Mouse (Mus musculus) hindbrain, embryonic 12.5 days (tissue): ENCODE data around the gene Nploc4. TPM values are rescaled to one million over a fixed set of nuclear protein-coding genes. Genes with fewer than 3 reads are reported as not detected.
A peak's percentile ranks its signal among the peaks of the same experiment; 100 is the strongest.
"Not testable (repeated sequence)": the region's sequence is repeated elsewhere in the genome, so short reads cannot be mapped to it uniquely, and the experiment has no call there.

Source experiments
- ATAC-seq: fragments of 200-750 bp; cut with Nextera tagmentation; 2 replicates; pipeline ENCODE4 v1.8.0; 2017; ENCODE audit warnings: moderate TSS enrichment; ENCODE audit not compliant: low FRiP score
- H3K27ac ChIP-seq: fragments of 300-500 bp; sonication (generic); 2 replicates; pipeline ENCODE4 v1.5.1; 2016; ENCODE audit warnings: mild to moderate bottlenecking
- H3K27me3 ChIP-seq: fragments of 300-500 bp; sonication (generic); 2 replicates; pipeline ENCODE4 v1.6.1; 2016; ENCODE audit warnings: mild to moderate bottlenecking
- H3K36me3 ChIP-seq: fragments of 300-500 bp; sonication (generic); 2 replicates; pipeline ENCODE4 v1.6.1; 2016; ENCODE audit warnings: mild to moderate bottlenecking
- H3K4me1 ChIP-seq: fragments of 300-500 bp; sonication (generic); 2 replicates; pipeline ENCODE4 v1.6.1; 2016
- H3K4me2 ChIP-seq: fragments of 300-500 bp; sonication (generic); replicated peaks from 2 replicates; pipeline ENCODE4 v1.6.1; 2016; ENCODE audit warnings: mild to moderate bottlenecking
- H3K4me3 ChIP-seq: fragments of 300-500 bp; sonication (generic); 2 replicates; pipeline ENCODE4 v1.5.1; 2016; ENCODE audit warnings: mild to moderate bottlenecking
- H3K9ac ChIP-seq: fragments of 300-500 bp; sonication (generic); 2 replicates; pipeline ENCODE4 v1.6.1; 2016; ENCODE audit warnings: mild to moderate bottlenecking, moderate library complexity
- H3K9me3 ChIP-seq: fragments of 300-500 bp; sonication (generic); replicated peaks from 2 replicates; pipeline ENCODE4 v1.6.1; 2016; ENCODE audit warnings: mild to moderate bottlenecking
- WGBS: fragments of 180-500 bp; shearing (Covaris S2); methylation state at CpG from one replicate; pipeline ENCODE4 v1.1.7; 2016; 5-methylcytosine and 5-hydroxymethylcytosine counted together
- polyA plus RNA-seq: library from polyadenylated mRNA; unstranded; fragments of >200 nt; fragmentation: Nextera tagmentation; extraction: Ambion mirVana; gene quantifications from 2 replicates; pipeline ENCODE4 v1.2.1, GENCODE M21; 2016

Nploc4 gene
- polyA plus RNA-seq, 1 experiment from 2014 or later: 51.5 TPM

DNA sequence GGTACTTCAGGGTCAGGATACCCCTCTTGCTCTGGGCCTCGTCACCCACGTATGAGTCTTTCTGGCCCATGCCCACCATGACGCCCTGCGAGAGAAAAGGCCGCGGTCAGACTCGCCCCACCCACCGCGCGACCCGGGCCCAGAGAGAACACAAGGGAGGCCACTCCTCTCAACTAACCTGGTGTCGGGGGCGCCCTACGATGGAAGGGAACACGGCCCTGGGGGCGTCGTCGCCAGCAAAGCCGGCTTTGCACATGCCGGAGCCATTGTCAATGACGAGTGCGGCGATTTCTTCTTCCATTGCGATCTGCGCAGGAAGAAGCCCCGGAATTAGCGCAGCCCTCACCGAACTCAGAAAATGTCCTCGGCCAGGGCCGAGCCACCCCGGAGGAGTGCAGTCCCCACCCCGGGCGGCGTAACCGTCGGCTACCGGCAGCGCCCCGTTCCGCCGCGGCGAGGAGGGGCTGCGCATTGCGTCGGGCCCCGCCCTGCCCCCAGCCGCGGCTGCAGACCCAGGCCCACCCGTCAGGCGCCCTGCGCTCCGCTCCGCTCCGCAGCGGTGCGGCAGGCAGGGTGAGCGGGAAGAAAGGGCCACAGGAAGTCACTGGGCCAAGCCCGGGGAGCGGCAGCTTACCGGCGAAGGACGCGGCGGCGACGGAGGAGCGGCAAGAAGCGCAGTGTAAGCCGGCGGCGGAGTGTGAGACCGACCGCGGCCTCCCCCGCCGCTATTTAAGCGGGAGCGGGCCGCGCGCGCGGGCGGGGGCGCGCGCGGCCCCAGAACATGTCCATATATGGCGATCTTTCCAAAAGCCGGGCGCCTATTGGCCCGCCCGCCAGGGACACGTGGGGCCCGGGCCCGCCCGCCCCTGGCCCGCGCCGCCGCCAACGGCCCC is 89.5 kb downstream of the Nploc4 start, which contains the start of gene Actg1:
Gene Actg1, minus strand, starts transcription at position 752 of the 893 bp plus-strand sequence.
- WGBS: under 1% methylated on average over 100 of the region's 103 CpGs
- peaks cover 18% of the 10 kb centered on the region for H3K36me3 ChIP-seq
- no peaks in the 10 kb centered on the region for H3K9me3 ChIP-seq
- ATAC-seq: peak; percentile 79
- peaks cover 47% of the 10 kb centered on the region for H3K4me1 ChIP-seq
- peak within 1 kb of the TSS; percentile 100 for H3K27ac ChIP-seq
- H3K27me3 ChIP-seq: no peaks in the 10 kb centered on the region
- peak within 1 kb of the TSS; percentile 100 for H3K9ac ChIP-seq
- peak within 1 kb of the TSS; percentile 92 for H3K4me2 ChIP-seq
- peak within 1 kb of the TSS; percentile 100 for H3K4me3 ChIP-seq

GRCm38 (mm10) chr11:120347301-120347700 is 90.2 kb downstream of the Nploc4 start:
- Histone ChIP-seq H3K36me3 (peaks cover 18% of the 10 kb centered on the region), H3K4me2 (peak overlapping the region; percentile 92), H3K4me3 (peak overlapping the region; percentile 100), H3K27ac (peak overlapping the region; percentile 100), H3K9me3 (no peaks in the 10 kb centered on the region), H3K27me3 (no peaks in the 10 kb centered on the region), H3K9ac (peak overlapping the region; percentile 100), H3K4me1 (peaks cover 40% of the 10 kb centered on the region)
- 7% methylated on average over 10 of the region's 10 CpGs for WGBS
- ATAC-seq: no peak

DNA sequence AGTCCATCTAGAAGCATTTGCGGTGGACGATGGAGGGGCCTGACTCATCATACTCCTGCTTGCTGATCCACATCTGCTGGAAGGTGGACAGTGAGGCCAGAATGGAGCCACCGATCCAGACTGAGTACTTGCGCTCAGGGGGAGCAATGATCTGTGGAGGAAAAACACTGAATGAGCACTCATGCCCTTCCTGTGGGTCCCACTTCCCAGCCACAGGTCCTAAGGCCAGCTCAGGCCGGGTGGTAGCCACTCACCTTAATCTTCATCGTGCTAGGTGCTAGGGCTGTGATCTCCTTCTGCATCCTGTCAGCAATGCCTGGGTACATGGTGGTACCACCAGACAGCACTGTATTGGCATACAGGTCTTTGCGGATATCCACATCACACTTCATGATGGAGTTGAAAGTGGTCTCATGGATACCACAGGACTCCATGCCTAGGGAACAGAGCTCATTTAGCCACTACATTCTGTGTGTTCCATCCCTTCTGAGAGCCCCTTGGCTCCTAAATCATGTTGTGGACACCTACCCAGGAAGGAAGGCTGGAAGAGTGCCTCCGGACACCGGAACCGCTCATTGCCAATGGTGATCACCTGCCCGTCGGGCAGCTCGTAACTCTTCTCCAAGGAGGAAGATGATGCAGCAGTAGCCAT is 91.0 kb downstream of the Nploc4 start:
- not testable (repeated sequence) for H3K9me3 ChIP-seq, ATAC-seq, H3K27me3 ChIP-seq, H3K27ac ChIP-seq
- H3K4me1 ChIP-seq: peaks cover 33% of the 10 kb centered on the region
- 63% methylated on average over 11 of the region's 13 CpGs for WGBS
- H3K4me3 ChIP-seq: peak overlapping the region; percentile 47
- H3K9ac ChIP-seq: peak overlapping the region; percentile 72
- peak overlapping the region; percentile 72 for H3K4me2 ChIP-seq
- H3K36me3 ChIP-seq: peaks cover 18% of the 10 kb centered on the region

DNA sequence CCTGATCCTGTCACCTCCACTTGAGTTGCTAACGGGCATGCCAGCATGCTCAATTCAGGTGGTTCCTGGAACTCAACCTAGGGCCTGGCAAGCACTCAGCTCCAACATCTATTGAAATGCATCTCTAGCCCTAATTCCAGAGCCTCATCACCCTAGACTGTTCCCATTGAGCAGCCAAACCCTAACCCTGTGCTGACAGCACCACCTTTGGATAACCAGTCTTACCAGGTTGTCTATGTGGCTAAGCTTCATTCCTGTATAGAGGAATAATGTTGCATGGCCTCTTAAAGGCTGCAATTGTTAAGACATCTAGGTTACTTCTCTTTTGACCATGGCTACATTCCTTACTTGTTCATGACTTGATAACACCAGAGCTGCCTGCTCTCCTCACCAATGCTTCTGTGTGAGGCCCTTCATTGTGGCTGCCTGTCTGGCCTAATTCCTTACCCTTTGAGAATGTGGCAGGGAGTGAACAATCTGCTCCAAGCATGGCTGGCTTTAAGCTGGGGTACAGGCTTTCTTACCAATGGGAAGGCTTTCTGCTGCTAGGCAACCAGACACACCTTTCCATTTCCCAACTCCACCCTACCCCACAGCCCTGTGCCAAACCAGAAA is 92.3 kb downstream of the Nploc4 start:
- peaks cover 18% of the 10 kb centered on the region for H3K36me3 ChIP-seq
- H3K9me3 ChIP-seq: 0 out of 2 replicates have a peak, but pooled peaks cover 3% of the 10 kb centered on the region
- peak overlapping the region; percentile 45 for H3K9ac ChIP-seq
- peak overlapping the region; percentile 44 for H3K27ac ChIP-seq
- H3K4me3 ChIP-seq: peak overlapping the region; percentile 28
- H3K4me2 ChIP-seq: peak overlapping the region; percentile 56
- ATAC-seq: no peak
- H3K4me1 ChIP-seq: peaks cover 20% of the 10 kb centered on the region
- no peaks in the 10 kb centered on the region for H3K27me3 ChIP-seq
- WGBS: 34% methylated on average over 1 of the region's 1 CpGs

GRCm38 (mm10) chr11:120344310-120344920 is 93.1 kb downstream of the Nploc4 start:
- H3K27me3 ChIP-seq: no peaks in the 10 kb centered on the region
- H3K9me3 ChIP-seq: 0 out of 2 replicates have a peak, but pooled peaks cover 3% of the 10 kb centered on the region
- peaks cover 18% of the 10 kb centered on the region for H3K36me3 ChIP-seq
- WGBS: 70% methylated on average over 5 of the region's 5 CpGs
- H3K4me2 ChIP-seq: peak overlapping the region; percentile 56
- H3K4me1 ChIP-seq: peaks cover 14% of the 10 kb centered on the region
- no peak for ATAC-seq
- peak overlapping the region; percentile 55 for H3K27ac ChIP-seq
- H3K4me3 ChIP-seq: no peak overlapping the region
- H3K9ac ChIP-seq: no peak overlapping the region

DNA sequence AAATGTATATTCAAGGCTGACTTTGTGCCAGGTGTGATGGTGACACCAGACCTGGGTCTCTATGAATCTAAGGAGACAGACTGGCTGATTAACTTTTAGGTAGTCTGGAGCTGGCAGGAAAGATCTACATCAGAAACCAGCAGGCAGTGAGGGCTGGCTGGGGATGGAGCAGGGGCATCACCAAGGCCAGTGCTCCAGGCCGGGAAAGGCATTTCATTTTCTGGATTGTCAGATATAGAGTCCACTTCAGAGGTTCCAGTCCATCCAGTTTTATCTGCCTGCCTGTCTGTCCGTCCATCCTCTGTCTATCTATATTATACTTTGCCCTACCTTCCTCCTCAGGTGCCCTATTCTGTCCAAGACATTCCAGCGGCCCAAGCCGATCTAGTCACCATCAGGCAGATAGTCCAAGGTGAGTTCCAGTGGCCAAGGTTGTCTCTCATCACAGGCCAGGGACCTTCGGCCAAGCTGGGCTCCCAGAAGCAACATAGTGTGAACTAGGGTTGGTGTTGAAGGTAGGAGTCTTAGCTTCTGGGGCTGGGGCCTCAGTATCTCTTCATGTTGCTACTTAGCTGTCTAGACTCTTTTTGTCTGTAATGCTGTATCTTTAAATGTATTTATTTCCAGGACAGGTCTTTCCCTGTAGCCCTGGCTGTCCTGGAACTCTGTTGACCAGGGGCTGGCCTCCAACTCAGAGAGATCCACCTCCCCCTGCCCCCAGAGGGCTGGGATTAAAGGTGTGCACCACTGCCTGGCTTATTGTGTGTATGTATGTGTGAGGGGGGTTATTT is 93.8 kb downstream of the Nploc4 start:
- 82% methylated on average over 5 of the region's 5 CpGs for WGBS
- H3K4me3 ChIP-seq: no peak overlapping the region
- H3K36me3 ChIP-seq: peaks cover 18% of the 10 kb centered on the region

DNA sequence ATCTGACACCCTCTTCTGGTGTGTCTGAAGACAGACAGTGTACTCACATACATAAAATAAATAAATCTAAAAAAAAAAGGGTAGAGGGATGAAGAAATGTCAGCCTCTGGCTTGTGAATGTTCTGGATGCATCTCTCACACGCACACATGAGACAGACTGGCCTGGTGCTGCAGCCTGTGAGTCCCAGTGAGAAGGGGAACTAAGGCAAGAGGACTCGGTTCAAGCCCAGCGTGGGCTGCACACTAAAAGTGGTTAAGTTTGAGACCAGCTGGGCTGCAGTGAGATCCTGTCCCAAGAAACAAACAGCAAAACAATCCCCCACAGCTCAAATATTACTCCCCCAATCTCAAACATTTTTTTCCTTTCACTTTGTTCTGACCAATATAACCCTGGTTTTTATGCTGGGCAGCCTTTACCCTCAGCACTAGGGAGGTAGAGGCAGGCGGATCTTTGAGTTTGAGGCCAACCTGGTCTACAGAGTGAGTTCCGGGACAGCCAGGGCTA is 94.8 kb downstream of the Nploc4 start:
- WGBS: 88% methylated on average over 5 of the region's 5 CpGs
- no peak for ATAC-seq

More for the DNA sequence above, 93.8 kb downstream of the Nploc4 start:
- H3K27me3 ChIP-seq: no peaks in the 10 kb centered on the region
- H3K9me3 ChIP-seq: 0 out of 2 replicates have a peak, but pooled peaks cover 3% of the 10 kb centered on the region
- H3K4me1 ChIP-seq: peaks cover 10% of the 10 kb centered on the region
- no peak overlapping the region for H3K4me2 ChIP-seq
- H3K27ac ChIP-seq: peak overlapping the region; percentile 55
- ATAC-seq: no peak
- no peak overlapping the region for H3K9ac ChIP-seq

DNA sequence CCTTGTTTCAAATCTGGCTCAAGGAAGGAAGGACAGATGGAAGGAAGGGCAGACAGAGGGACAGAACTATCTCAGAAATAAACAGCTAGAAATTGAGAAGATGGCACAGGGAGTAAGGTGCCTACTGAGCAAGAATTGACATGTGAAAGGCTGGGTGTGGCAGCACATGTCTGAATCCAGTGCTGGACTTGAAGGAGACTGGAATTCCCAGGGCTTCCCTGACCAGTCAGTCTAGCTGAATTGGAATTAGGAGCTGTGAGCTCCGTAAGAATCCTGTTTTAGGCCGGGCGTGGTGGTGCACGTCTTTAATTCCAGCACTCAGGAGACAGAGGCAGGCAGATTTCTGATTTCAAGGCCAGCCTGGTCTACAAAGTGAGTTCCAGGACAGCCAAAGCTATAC is 95.8 kb downstream of the Nploc4 start:
- no peak overlapping the region for H3K4me2 ChIP-seq
- no peaks in the 10 kb centered on the region for H3K27me3 ChIP-seq
- no peak for ATAC-seq
- 0 out of 2 replicates have a peak, but pooled peaks cover 6% of the 10 kb centered on the region for H3K9me3 ChIP-seq
- H3K27ac ChIP-seq: no peak overlapping the region
- H3K4me1 ChIP-seq: peaks cover 10% of the 10 kb centered on the region
- no peak overlapping the region for H3K4me3 ChIP-seq
- 88% methylated on average over 4 of the region's 4 CpGs for WGBS
- H3K9ac ChIP-seq: no peak overlapping the region
- H3K36me3 ChIP-seq: peaks cover 13% of the 10 kb centered on the region

More for the DNA sequence above, 94.8 kb downstream of the Nploc4 start:
- H3K4me3 ChIP-seq: no peak overlapping the region
- no peak overlapping the region for H3K27ac ChIP-seq
- H3K9ac ChIP-seq: no peak overlapping the region
- H3K4me2 ChIP-seq: no peak overlapping the region
- H3K9me3 ChIP-seq: 0 out of 2 replicates have a peak, but pooled peaks cover 3% of the 10 kb centered on the region
- no peaks in the 10 kb centered on the region for H3K27me3 ChIP-seq
- H3K36me3 ChIP-seq: peaks cover 18% of the 10 kb centered on the region
- peaks cover 10% of the 10 kb centered on the region for H3K4me1 ChIP-seq

GRCm38 (mm10) chr11:120339978-120340513 is 97.5 kb downstream of the Nploc4 start:
- Histone ChIP-seq H3K4me1 (peaks cover 3% of the 10 kb centered on the region), H3K9me3 (0 out of 2 replicates have a peak, but pooled peaks cover 6% of the 10 kb centered on the region), H3K27me3 (no peaks in the 10 kb centered on the region), H3K9ac (no peak overlapping the region), H3K4me3 (no peak overlapping the region), H3K36me3 (peaks cover 5% of the 10 kb centered on the region), H3K27ac (no peak overlapping the region), H3K4me2 (no peak overlapping the region)
- 86% methylated on average over 10 of the region's 10 CpGs for WGBS
- no peak for ATAC-seq

- H3K27me3 ChIP-seq: no peaks in the 10 kb centered on the region
- H3K4me3 ChIP-seq: no peak overlapping the region
- H3K9ac ChIP-seq: no peak overlapping the region
- no peaks in the 10 kb centered on the region for H3K36me3 ChIP-seq
- H3K4me2 ChIP-seq: no peak overlapping the region
- H3K9me3 ChIP-seq: 0 out of 2 replicates have a peak, but pooled peaks cover 6% of the 10 kb centered on the region
- no peak overlapping the region for H3K27ac ChIP-seq
- WGBS: 75% methylated on average over 3 of the region's 3 CpGs
- H3K4me1 ChIP-seq: no peaks in the 10 kb centered on the region
- no peak for ATAC-seq
Measured at GRCm38 (mm10) chr11:120338786-120339185, 98.7 kb downstream of the Nploc4 start.

DNA sequence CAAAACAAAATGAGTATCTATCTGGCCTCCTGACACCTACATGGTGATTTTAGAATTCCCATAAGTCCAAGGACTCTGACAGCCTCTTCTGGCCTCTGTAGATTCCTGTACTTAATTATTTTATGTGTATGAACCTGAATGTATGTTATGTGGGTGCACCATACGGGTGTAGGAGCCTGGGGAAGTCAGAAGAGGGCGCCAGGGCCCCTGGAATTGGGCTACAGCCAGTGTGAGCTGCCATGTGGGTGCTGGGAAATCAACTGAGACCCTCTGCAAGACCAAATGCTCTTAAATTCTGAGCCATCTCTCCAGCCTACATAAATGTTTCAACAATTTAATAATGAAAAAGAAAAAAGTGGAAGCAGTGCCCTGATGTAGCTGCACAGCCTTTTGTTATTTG is 100.1 kb downstream of the Nploc4 start:
- 33% methylated on average over 2 of the region's 2 CpGs for WGBS
- no peaks in the 10 kb centered on the region for H3K36me3 ChIP-seq
- no peaks in the 10 kb centered on the region for H3K27me3 ChIP-seq
- ATAC-seq: no peak
- H3K9ac ChIP-seq: no peak overlapping the region
- 0 out of 2 replicates have a peak, but pooled peaks cover 6% of the 10 kb centered on the region for H3K9me3 ChIP-seq
- H3K27ac ChIP-seq: no peak overlapping the region
- no peak overlapping the region for H3K4me2 ChIP-seq
- H3K4me3 ChIP-seq: no peak overlapping the region
- no peaks in the 10 kb centered on the region for H3K4me1 ChIP-seq
